Mouse (Mus musculus): ENCODE measurements around the gene Scamp4. TPM values are rescaled to one million over a fixed set of nuclear protein-coding genes. Genes with fewer than 3 reads are reported as not detected.

Scamp4 gene
- polyA plus RNA-seq, 1 experiment from 2014 or later: 68.7 TPM

Other genes starting within 250 kb of the Scamp4 start
- 0.11 and 0.14 TPM in 2 replicates for gene Plk5, start 246.4 kb upstream of the Scamp4 start, polyA plus RNA-seq (2014; fragmentation: Nextera tagmentation; extraction: Ambion mirVana)
- gene Mex3d, start 215.2 kb upstream of the Scamp4 start, polyA plus RNA-seq (2014; fragmentation: Nextera tagmentation; extraction: Ambion mirVana): 13.4 and 14.7 TPM in 2 replicates
- 227 and 240 TPM in 2 replicates for gene Mbd3, start 203.3 kb upstream of the Scamp4 start, polyA plus RNA-seq (2014; fragmentation: Nextera tagmentation; extraction: Ambion mirVana)
- gene Uqcr11, start 196.0 kb upstream of the Scamp4 start, polyA plus RNA-seq (2014; fragmentation: Nextera tagmentation; extraction: Ambion mirVana): 466 and 480 TPM in 2 replicates
- 110 and 130 TPM in 2 replicates for gene Tcf3, start 169.2 kb upstream of the Scamp4 start, polyA plus RNA-seq (2014; fragmentation: Nextera tagmentation; extraction: Ambion mirVana)
- 2.1 and 3.5 TPM in 2 replicates for gene Onecut3, start 108.0 kb upstream of the Scamp4 start, polyA plus RNA-seq (2014; fragmentation: Nextera tagmentation; extraction: Ambion mirVana)
- gene Atp8b3, start 63.7 kb upstream of the Scamp4 start, polyA plus RNA-seq (2014; fragmentation: Nextera tagmentation; extraction: Ambion mirVana): 0.86 and 0.95 TPM in 2 replicates
- gene Rexo1, start 41.3 kb upstream of the Scamp4 start, polyA plus RNA-seq (2014; fragmentation: Nextera tagmentation; extraction: Ambion mirVana): 21.6 and 22.5 TPM in 2 replicates
- gene Klf16, start 25.6 kb upstream of the Scamp4 start, polyA plus RNA-seq (2014; fragmentation: Nextera tagmentation; extraction: Ambion mirVana): 3.9 and 4.2 TPM in 2 replicates
- gene Abhd17a, start 12.5 kb upstream of the Scamp4 start, polyA plus RNA-seq (2014; fragmentation: Nextera tagmentation; extraction: Ambion mirVana): 98.8 and 108 TPM in 2 replicates
- 5.8 and 7.4 TPM in 2 replicates for gene Adat3, start within 50 bp of the Scamp4 start, polyA plus RNA-seq (2014; fragmentation: Nextera tagmentation; extraction: Ambion mirVana)
- 1.5 and 1.7 TPM in 2 replicates for gene Gm49322, start 3.1 kb downstream of the Scamp4 start, polyA plus RNA-seq (2014; fragmentation: Nextera tagmentation; extraction: Ambion mirVana)
- 71.1 and 85.6 TPM in 2 replicates for gene Csnk1g2, start 20.0 kb downstream of the Scamp4 start, polyA plus RNA-seq (2014; fragmentation: Nextera tagmentation; extraction: Ambion mirVana)
- gene Btbd2, start 54.2 kb downstream of the Scamp4 start, polyA plus RNA-seq (2014; fragmentation: Nextera tagmentation; extraction: Ambion mirVana): 36.2 and 47.2 TPM in 2 replicates
- 47.0 and 48.4 TPM in 2 replicates for gene Mknk2, start 75.2 kb downstream of the Scamp4 start, polyA plus RNA-seq (2014; fragmentation: Nextera tagmentation; extraction: Ambion mirVana)
- 54.4 and 55.6 TPM in 2 replicates for gene Mob3a, start 99.1 kb downstream of the Scamp4 start, polyA plus RNA-seq (2014; fragmentation: Nextera tagmentation; extraction: Ambion mirVana)
- gene Izumo4, start 99.3 kb downstream of the Scamp4 start, polyA plus RNA-seq (2014; fragmentation: Nextera tagmentation; extraction: Ambion mirVana): 10.3 and 11.4 TPM in 2 replicates
- gene Ap3d1, start 139.4 kb downstream of the Scamp4 start, polyA plus RNA-seq (2014; fragmentation: Nextera tagmentation; extraction: Ambion mirVana): 68.5 and 85.1 TPM in 2 replicates
- 18.3 and 25.1 TPM in 2 replicates for gene Dot1l, start 152.3 kb downstream of the Scamp4 start, polyA plus RNA-seq (2014; fragmentation: Nextera tagmentation; extraction: Ambion mirVana)
- gene Sf3a2, start 195.3 kb downstream of the Scamp4 start, polyA plus RNA-seq (2014; fragmentation: Nextera tagmentation; extraction: Ambion mirVana): 83.4 and 84.4 TPM in 2 replicates
- 142 and 150 TPM in 2 replicates for gene Plekhj1, start 195.8 kb downstream of the Scamp4 start, polyA plus RNA-seq (2014; fragmentation: Nextera tagmentation; extraction: Ambion mirVana)
- gene Amh, start 202.4 kb downstream of the Scamp4 start, polyA plus RNA-seq (2014; fragmentation: Nextera tagmentation; extraction: Ambion mirVana): not detected in 2 replicates
- gene Jsrp1, start 210.6 kb downstream of the Scamp4 start, polyA plus RNA-seq (2014; fragmentation: Nextera tagmentation; extraction: Ambion mirVana): 0.36 and 0.61 TPM in 2 replicates
- 1,755 and 1,772 TPM in 2 replicates for gene Oaz1, start 223.8 kb downstream of the Scamp4 start, polyA plus RNA-seq (2014; fragmentation: Nextera tagmentation; extraction: Ambion mirVana)
- 0.24 and 0.29 TPM in 2 replicates for gene Lingo3, start 241.2 kb downstream of the Scamp4 start, polyA plus RNA-seq (2014; fragmentation: Nextera tagmentation; extraction: Ambion mirVana)